Mouse (Mus musculus) C2C12 (cell line): Measurements from ENCODE around the gene Cox8b. TPM values are rescaled to one million over a fixed set of nuclear protein-coding genes. Genes with fewer than 3 reads are reported as not detected.
A peak's percentile ranks its signal among the peaks of the same experiment; 100 is the strongest.

ENCODE experiments used
- H3K27me3 ChIP-seq: one replicate; pipeline ENCODE4 v1.6.1; 2011; ENCODE audit not compliant: control insufficient read depth, insufficient read depth, insufficient read length
- H3K36me3 ChIP-seq: one replicate; pipeline ENCODE4 v1.6.1; 2011; ENCODE audit not compliant: control insufficient read depth, insufficient read depth
- H3K4me3 ChIP-seq: one replicate; pipeline ENCODE4 v1.5.1; 2011; ENCODE audit warnings: mild to moderate bottlenecking, control low read depth; ENCODE audit not compliant: poor library complexity, insufficient read depth, severe bottlenecking
- H3K79me2 ChIP-seq: one replicate; pipeline ENCODE4 v1.6.1; 2011; ENCODE audit not compliant: control insufficient read depth, insufficient read depth
- H3K79me3 ChIP-seq: one replicate; pipeline ENCODE4 v1.6.1; 2011; ENCODE audit warnings: low read depth, control low read depth
- H3ac ChIP-seq: one replicate; pipeline ENCODE3; 2011; ENCODE audit warnings: low read depth; ENCODE audit not compliant: control insufficient read depth, insufficient read length
- CEBPB ChIP-seq: IDR thresholded peaks from one replicate; pipeline ENCODE4 v1.6.1; 2011; ENCODE audit warnings: low read depth, mild to moderate bottlenecking, control low read depth, moderate library complexity
- CTCF ChIP-seq: IDR thresholded peaks from one replicate; pipeline ENCODE4 v1.5.1; 2011; ENCODE audit not compliant: control insufficient read depth, insufficient read depth, insufficient read length
- FOSL1 ChIP-seq: IDR thresholded peaks from one replicate; pipeline ENCODE4 v1.8.0; 2011; ENCODE audit warnings: mild to moderate bottlenecking, low read length; ENCODE audit not compliant: poor library complexity, insufficient read depth, severe bottlenecking
- MAX ChIP-seq: IDR thresholded peaks from one replicate; pipeline ENCODE4 v1.6.1; 2011; ENCODE audit warnings: mild to moderate bottlenecking, control low read depth
- MYOD1 ChIP-seq: IDR thresholded peaks from one replicate; pipeline ENCODE4 v1.6.1; 2011; ENCODE audit warnings: low read depth; ENCODE audit not compliant: control insufficient read depth, insufficient read length
- MYOG ChIP-seq: IDR thresholded peaks from one replicate; pipeline ENCODE4 v1.6.1; 2011; ENCODE audit not compliant: control insufficient read depth, insufficient read length; ENCODE audit errors: extremely low read depth
- USF1 ChIP-seq: IDR thresholded peaks from one replicate; pipeline ENCODE4 v1.6.1; 2011; ENCODE audit warnings: low read depth, mild to moderate bottlenecking, control low read depth, moderate library complexity
- polyA plus RNA-seq: library from polyadenylated mRNA; unstranded; fragments of >200 nt; fragmentation: generic; extraction: Trizol; gene quantifications from one replicate; pipeline ENCODE4 v1.2.1, GENCODE M21; 2012; ENCODE audit warnings: missing spikeins

The Cox8b gene
- polyA plus RNA-seq, 1 experiment: 0.81 TPM

DNA sequence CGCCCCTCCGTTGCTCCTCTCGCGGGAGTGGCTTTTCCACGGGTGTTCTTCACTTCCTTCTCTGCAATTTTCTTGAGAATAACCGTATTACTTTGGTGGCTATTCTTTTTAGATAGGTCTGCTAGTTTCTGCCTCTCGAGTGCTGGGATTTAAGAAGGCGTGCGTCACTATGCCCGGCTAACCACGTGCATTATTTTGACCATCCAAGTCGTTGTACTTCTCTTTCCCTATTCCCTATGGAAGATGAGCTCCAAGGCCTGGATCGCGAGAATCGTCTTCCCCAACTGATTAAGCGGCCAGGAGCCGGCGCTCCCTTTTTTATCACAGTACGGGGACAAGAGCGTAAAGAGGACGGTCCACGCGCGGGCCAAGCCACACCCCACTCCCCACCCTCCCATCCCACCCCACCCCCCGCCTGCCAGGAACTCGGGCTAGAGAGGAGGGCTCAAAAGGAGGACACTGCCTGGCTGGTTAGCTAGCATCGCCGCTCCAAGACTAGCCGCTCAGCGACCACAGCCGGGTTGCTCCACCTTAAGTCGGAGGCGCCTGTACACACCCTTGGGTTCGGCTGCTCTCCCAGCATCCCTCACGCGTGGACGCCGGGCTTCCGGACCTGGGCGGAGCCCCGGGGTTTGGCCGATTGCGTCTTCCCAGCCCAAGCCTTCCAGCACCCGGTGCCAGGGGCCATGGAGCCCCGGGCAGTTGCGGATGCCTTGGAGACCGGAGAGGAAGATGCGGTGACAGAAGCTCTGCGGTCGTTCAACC is 43.3 kb downstream of the Cox8b start, which contains the start of gene Ric8a:
Gene Ric8a, plus strand, starts transcription at position 173 of the 765 bp plus-strand sequence.
- Histone ChIP-seq H3K4me3 (peak within 1 kb of the TSS; percentile 71), H3K79me2 (peaks cover 65% of the 10 kb centered on the region), H3ac (peak within 1 kb of the TSS; percentile 98), H3K27me3 (no peaks in the 10 kb centered on the region), H3K79me3 (peaks cover 39% of the 10 kb centered on the region), H3K36me3 (peaks cover 42% of the 10 kb centered on the region)
- TF ChIP-seq MAX (no peak), CEBPB (no peak), MYOD1 (no peak), FOSL1 (no peak), CTCF (no peak), MYOG (no peak), USF1 (no peak)

DNA sequence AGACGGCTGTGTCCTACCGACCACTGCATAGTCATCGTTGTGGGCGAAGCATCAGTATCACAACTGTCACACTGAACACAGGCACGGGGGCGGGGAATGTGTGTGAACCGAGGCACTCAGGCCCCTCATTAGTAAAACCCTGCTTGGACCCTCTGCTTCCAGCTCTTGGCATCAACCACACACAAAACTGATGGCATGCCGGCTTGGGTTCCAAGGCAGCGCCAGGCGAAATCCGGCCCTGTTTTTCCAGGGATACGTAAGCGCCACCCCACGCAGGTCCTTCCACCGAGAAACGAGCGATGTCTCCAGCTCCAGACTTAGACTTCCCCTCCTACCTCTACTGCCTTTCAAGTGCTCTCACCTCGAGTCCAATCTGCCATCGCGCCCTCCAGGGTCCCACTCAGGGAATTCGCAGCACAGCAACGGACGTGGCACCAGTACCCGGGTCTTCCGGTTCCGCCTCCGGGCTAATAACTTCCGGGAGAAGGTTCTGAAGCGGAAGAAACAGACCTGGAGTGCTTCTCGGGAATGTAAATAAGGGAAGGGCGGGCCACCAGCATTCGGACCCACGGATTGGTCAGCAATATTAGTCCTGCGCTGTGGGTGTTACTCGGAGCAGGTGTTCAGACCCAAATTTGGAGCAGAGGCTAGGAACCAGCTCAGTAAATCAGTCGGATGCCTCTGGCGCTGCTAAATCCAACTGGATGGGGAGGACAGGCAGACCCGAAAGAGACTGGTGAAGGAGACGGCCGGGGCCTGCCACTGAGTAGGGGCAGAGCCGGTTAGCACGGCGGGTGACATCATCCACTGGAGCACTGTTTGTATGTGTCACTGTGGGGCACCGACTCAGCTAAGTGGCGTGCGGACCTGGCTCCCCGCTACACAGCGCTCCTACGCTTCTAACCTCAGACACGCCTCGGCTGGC is 44.1 kb downstream of the Cox8b start, which contains the start of gene Gm45785:
Gene Gm45785, minus strand, starts transcription at position 472 of the 925 bp plus-strand sequence.
- TF ChIP-seq MYOD1 (peak; percentile 39), MAX (peak; percentile 67), USF1 (no peak)

DNA sequence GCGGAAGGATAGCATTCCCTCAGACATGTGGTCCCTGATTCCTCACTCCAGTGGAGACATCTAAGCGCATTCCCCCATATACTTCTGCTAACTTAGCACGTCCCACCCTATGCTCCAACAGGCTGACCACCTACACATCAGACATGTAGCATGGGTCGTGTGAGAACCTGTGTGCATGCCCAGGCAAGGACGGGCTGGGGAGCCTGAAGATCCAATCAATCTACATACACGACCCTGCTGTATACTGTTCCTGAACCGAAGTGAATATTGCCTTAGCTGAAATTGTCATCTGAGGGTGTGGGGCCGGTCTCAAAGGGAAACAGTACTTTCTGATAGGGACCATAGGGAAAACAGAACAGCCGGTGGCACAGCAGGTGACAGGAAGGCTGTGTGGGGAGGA is 45.1 kb downstream of the Cox8b start:
- Histone ChIP-seq H3K79me3 (peaks cover 35% of the 10 kb centered on the region), H3K27me3 (no peaks in the 10 kb centered on the region), H3K4me3 (peak overlapping the region; percentile 71), H3K79me2 (peaks cover 51% of the 10 kb centered on the region), H3K36me3 (peaks cover 27% of the 10 kb centered on the region), H3ac (peak overlapping the region; percentile 91)
- TF ChIP-seq MYOD1: no peak
- no peak for TF ChIP-seq CEBPB
- TF ChIP-seq FOSL1: no peak
- TF ChIP-seq CTCF: no peak
- no peak for TF ChIP-seq MAX
- no peak for TF ChIP-seq USF1
- TF ChIP-seq MYOG: no peak

More for the DNA sequence above, 44.1 kb downstream of the Cox8b start, which contains the start of gene Gm45785:
- Histone ChIP-seq H3K36me3 (peaks cover 34% of the 10 kb centered on the region), H3K4me3 (peak within 1 kb of the TSS; percentile 71), H3K27me3 (no peaks in the 10 kb centered on the region), H3K79me3 (peaks cover 39% of the 10 kb centered on the region), H3K79me2 (peaks cover 60% of the 10 kb centered on the region), H3ac (peak within 1 kb of the TSS; percentile 98)

DNA sequence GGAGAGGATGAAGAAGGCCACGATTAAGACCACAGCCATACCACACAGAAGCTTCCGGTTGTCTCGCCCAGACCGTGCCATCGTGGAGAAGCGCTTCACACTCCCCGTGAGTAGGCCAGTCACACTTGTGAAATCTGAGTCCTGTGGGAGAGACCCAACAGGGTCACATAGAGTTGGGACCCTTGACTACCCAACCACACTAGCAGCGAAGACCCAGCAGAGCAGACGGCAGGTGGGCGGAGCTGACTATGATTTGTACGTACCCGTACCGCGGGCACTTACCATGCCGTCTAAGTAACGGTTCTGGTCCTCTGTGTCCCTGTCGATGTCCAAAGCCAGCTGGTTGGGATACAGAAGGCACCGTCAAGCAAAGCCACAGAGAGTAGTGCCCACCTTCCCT is 45.8 kb downstream of the Cox8b start:
- Histone ChIP-seq H3K79me3 (peaks cover 33% of the 10 kb centered on the region), H3K4me3 (no peak overlapping the region), H3ac (no peak overlapping the region), H3K36me3 (peaks cover 24% of the 10 kb centered on the region), H3K79me2 (peaks cover 47% of the 10 kb centered on the region), H3K27me3 (no peaks in the 10 kb centered on the region)
- TF ChIP-seq MYOD1 (no peak), USF1 (no peak), CTCF (no peak), MAX (no peak), CEBPB (no peak)

DNA sequence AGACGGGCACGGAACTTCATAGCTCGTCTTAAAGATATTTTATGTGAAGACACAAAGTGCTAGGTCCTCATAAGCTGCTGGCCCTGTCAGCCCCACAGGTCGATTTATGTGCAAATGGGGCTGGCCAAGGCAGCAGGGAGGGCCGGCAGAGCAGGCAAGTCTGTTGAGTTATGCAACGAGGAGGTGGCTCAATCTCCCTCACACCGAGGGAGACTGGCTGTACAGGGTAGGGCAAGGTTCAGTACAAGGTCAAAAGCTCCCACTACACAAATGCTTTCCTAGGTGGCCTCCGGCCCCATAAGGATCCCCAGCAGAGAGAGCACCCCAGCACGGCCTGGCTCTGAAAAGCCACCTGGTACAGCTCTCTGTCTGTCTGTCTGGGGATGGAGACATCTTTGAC is 46.9 kb downstream of the Cox8b start:
- peaks cover 22% of the 10 kb centered on the region for H3K36me3 ChIP-seq
- no peaks in the 10 kb centered on the region for H3K27me3 ChIP-seq
- H3K4me3 ChIP-seq: no peak overlapping the region
- H3ac ChIP-seq: no peak overlapping the region
- H3K79me3 ChIP-seq: peaks cover 28% of the 10 kb centered on the region
- H3K79me2 ChIP-seq: peaks cover 36% of the 10 kb centered on the region
- no peak for TF ChIP-seq USF1
- TF ChIP-seq CTCF: no peak
- TF ChIP-seq MAX: no peak
- no peak for TF ChIP-seq MYOG
- no peak for TF ChIP-seq MYOD1
- no peak for TF ChIP-seq CEBPB
- no peak for TF ChIP-seq FOSL1
